Mouse (Mus musculus) cerebellum, adult 8-10 months (tissue): ENCODE measurements around the gene Tubgcp5.

ENCODE experiments used
- DNase-seq: peaks from one replicate; pipeline ENCODE4 v3.0.0; 2022

Tubgcp5 gene

DNA sequence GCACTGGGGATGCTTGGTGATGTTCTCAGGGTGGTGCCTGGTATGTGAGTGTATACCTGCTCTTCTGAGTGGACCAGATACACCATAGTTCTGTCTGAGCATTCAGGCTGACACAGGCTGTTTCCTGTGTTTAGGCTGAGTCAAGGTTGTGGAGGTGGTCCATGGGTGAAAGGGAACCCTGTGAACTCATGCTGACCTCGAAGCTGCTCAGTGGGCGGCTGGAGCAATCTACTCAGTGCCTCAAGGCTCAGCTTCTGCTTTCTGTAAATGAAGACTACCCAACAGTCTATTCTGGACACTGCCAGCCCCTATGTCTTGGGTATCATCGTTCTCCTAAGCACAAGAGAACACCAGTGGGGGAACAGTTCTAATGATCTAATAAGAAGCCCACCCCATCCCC lies 61.6 kb downstream of the Tubgcp5 start:
- no peak for DNase-seq

DNA sequence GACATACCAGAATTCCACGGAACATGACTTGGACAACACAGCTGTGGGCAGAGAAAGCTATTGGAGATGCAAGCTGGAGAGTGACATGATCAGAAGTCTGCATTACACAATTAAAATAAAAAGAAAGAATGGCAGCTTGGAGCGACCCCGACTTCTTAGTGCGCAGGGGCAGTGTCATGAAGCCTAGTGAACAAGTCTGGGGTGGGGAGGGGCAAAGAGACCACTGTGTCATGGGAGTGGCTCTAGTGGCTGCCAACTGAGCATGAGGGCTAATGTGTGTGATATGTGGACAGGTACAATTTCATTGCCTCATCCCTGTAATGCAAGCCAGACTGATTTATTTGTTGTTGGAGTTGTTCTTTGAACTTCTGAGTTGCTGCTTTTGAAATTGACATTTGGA lies 62.8 kb downstream of the Tubgcp5 start:
- DNase-seq: no peak

DNA sequence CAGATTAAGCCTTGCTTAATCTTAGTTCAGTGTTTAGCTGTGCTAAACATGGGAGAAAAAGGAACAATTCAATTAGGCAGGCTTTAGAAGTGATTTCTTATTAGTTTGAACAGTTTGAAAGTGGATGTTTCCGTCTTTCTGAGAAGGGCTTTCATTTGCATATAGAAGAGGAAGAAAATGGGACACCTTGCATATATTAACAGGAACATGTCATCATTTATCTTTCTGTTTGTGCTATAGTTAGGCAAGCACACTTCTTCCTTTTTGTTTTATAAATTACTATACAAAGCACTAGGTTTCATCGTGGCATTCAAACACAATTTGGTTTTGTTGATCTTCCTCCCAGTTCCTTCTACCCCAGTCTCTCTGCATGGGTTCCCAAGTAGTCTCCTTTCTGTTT lies 63.8 kb downstream of the Tubgcp5 start:
- no peak for DNase-seq

DNA sequence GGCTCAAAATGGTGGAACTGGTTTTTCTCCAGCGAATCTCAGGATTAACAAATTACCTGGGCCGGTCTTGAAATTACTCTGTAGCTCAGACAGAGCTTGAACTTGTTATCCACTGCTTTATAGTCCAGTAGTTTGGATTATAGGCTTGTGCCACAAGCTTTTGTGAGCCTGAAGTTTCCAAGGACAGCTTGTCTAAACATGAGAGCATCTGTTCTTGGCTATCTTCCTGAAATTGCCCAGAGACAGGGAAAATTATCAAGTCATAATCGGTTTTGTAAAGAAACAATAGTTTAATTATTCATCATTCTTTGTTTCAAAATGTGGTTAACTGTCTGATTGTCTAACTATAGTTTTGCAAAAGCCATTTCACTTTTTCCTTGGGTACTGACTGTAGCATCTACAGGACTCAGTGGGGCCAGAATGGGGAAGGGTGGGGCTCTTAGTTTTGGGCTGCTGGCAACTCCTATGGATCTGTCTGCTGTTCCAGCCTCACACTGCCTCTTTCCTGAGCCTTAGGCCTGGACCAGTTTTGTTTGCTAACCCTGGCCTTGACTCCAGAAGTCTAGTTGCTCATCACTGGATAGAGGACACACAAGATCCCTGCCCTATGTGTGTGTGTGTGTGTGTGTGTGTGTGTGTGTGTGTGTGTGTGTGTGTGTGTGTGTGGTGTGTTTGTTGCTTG lies 65.0 kb downstream of the Tubgcp5 start:
- DNase-seq: no peak

DNA sequence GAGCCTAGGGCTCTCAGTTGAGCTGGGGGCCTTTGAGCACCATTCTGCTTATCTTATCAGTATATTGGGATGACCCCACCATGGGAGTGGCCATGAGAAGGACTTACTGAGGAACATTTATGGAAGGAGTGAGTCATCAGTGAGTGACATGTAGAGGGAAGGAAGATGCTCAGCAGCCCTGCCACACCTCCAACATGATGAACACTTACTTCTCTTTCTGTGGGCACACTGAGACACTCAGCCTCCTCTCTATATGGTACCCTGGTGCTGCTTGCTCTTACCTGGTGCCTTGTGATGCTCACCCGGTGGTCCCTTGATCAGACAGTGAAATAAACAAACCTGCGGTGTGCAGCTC lies 65.5 kb downstream of the Tubgcp5 start:
- no peak for DNase-seq

DNA sequence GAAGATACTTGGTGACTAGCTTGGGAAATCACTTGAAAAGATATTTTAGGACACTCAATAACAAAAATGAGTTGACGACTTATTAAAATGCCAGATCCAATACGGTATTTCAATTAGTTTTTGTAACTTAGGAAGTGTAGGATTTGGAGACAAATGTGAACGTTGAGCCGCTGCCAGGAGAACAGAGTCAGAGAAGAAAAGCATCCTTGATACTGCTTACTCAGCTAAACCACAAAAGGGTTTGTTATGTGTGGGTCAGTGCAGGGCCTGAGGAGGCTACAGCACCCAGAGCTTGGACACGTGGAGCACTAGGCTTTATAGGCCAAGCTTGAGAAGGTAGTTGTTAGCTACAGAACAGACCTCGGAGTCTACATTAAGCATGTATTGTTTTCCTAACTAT lies 66.0 kb downstream of the Tubgcp5 start:
- no peak for DNase-seq

DNA sequence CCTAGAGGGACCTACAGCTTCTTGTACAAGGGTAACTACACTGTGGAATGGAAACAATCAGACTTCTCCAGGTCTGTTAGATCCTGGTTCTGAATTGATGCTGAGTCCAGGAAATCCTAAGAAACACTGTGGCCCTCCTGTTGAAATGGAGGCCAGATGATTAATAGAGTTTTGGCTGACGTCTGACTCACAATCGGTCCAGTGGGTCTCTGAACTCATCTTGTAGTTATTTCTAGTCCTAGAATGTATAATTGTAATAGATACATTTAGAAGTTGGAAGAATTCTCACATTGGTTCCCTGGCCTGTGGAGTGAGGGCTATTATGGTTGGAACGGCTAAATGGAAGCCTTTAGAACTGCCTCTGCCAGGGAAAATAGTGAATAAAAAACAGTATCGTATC lies 67.2 kb downstream of the Tubgcp5 start:
- DNase-seq: no peak

DNA sequence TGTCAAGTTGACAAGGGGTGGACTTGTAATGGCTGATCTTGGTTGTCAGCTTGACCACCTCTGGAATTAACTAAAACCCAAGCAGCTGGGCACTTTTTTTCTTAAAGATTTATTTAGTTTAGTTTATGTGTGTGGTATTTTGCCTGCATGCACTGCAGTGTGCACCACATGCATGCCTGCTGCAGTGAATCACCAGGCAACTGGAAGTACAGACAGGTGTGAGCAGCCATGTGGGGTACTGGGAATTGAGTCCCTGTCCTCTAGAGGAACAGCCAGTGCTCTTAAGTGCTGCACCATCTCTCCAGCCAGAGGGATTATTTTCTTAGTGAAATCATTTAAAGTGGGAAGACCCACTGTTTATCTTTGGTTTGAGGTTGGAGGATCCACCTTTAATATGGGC lies 71.1 kb downstream of the Tubgcp5 start:
- no peak for DNase-seq

DNA sequence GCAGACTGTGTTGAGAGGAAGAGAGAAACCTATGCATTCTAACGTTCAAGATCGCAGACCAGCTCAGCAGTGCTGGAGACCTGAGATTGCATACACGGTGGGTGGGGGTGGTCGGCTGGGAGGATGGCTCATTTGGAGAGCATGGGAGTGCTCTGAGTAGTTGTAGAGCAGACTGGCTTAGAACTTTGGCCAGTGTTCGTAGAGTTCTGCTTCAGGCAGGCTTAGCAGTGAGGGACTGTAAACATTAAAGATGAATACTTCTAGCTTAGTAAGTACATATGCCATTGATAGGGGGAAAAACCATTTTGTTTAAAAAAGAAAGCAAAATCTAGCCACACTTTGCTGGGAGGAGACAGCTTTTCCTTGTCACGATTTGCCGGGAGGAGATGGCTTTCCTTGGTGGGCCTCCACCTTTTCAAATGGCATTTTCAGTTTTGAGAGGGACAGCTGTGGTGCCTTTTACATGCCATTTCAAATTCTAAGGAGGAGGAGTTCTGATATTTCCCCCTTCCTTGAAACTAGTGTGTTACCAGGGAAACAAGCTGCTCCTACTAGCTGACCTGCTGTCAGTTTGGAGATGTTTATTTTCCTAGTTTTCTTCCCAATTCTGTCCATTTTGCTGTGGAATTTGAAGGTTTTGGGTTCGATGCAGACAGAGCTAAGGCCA lies 71.9 kb downstream of the Tubgcp5 start:
- no peak for DNase-seq

DNA sequence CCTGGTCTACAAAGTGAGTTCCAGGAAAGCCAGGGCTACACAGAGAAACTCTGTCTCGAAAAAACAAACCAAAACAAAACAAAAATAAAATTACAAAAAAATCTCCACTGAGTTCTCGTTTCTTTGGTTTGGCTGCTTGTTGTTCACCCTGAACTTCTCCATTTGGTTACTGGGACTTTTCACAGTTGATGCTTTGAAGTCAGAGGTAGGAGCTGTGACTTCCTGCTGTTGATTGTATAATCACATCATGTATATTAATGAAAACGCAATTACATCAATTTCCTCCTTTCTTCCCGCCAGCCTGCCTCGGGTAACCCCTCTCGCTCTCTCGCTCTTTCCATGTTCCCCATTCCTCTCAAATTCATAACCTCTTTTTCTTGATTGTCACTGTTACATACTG lies 74.3 kb downstream of the Tubgcp5 start:
- no peak for DNase-seq

DNA sequence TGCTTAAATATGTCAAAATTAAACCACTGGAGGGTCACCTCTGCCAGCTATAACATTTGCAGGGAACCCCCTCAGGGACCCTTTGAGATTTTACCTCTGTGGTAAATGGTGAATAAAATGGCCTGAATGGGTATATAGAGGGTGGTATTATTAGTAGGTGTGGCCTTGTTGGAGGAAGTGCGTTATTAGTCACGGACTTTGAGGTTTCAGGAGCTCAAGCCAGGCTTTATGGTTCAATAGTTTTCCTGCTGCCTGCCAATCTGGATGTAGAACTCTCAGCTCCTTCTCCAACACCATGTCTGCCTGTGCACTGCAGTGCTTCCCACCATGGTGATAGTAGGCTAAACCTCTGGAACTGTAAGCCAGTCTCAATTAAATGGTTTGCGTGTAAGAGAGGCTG lies 75.3 kb downstream of the Tubgcp5 start:
- DNase-seq: no peak

DNA sequence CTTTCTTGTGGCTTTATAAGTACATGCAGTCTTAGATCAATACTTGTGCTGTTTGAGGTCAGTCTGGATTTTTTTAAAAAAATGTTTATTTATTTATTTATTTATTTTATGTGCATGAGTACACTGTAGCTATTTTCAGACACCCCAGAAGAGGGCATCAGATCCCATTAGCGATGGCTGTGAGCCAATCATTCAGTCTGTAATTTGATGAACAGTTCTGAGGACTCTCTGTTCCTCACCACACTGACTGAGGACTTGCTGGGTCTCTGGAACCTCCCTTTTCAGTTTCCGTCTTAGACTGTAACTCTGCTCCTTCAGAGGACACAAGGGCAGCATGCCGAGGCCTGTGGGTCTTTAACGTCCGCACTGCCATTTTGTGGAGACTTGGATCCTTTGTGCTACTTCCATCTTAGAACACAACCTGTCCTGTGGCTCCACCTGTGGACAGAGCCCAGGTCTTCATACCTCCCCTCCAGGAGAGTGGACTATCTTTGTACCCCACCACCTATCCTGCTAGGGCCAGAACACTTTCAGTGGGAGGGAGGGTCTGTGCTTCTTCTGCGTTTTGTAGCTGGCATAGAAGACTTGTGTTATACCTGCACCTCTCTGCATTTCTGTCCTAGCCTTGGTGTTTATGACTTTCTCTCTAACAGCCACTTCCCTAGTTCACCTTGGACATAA lies 76.5 kb downstream of the Tubgcp5 start:
- DNase-seq: no peak

DNA sequence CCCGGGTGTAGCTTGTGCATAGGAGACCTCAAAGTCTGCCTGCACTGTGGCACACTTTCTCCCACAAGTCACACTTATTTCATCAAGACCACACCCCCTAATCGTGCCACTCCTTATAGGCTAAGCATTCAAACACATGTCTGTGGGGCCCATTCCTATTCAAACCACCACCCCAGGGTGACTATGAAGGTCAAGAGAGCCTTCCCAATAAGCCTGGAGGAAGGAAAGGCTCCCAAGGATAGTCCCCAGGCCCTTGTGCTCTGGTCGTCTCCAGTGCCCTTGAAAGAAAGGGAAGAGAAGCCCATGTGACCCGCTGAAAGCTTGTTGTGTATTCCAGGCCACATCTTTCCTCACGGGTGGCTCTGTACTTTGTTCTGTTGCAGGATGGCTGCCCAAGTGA lies 77.5 kb downstream of the Tubgcp5 start:
- no peak for DNase-seq

DNA sequence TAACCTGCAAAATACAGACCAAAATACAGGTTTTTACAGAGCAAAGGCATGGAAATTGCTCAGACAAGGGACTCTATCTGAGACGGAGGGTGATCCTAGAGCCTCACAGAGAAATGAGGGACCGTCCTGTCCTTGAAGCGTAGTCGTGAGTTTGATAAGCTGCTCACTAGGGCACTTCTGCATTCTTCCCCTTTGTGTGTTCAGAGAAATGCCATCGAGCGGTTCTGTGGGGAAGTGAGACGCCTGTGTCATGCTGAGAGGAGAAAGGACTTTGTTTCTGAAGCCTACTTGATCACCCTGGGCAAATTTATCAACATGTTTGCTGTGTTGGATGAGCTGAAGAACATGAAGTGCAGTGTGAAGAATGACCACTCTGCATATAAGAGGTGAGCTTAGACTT lies 80.7 kb downstream of the Tubgcp5 start:
- DNase-seq: no peak

DNA sequence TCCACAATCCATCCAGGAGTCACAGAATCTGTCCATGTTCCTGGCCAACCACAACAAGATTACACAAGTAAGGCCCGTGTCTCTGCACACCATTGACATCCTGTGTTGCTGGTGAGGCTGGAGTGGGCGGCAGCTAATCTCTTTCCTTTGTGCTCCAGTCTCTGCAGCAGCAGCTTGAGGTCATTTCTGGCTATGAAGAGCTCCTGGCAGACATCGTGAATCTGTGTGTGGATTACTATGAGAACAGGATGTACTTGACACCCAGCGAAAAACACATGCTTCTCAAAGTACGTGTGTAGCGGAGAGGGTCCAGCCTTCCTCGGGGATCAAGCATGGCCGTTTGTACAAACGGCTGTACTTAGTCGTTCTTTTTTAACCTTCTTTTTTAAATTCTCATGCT lies 83.8 kb downstream of the Tubgcp5 start:
- DNase-seq: no peak

DNA sequence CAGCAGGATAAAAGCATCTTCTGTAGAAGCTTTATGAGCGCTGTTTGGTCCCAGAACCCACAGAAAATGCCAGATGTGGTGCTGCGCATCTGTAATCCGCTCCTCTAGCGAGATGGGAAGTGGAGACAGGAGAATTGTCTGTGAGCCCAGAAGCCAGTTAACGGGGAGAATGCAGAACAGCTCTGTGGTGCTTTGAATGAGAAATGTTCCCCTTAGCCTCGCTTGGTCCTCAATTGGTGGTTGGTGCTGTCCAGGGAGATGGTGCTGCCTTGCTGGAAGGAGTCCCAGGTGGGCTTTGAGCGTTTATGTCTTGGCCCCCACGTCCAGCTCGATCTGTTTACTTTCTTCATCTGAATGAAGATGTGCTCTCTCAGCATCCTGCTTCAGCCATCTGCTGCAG lies 86.9 kb downstream of the Tubgcp5 start:
- DNase-seq: no peak
